Mouse (Mus musculus) neural tube, embryonic 14.5 days (tissue): ENCODE results near the gene Llph. TPM values are rescaled to one million over a fixed set of nuclear protein-coding genes. Genes with fewer than 3 reads are reported as not detected.

Source experiments
- ATAC-seq: fragments of 200-750 bp; cut with Nextera tagmentation; 2 replicates; pipeline ENCODE4 v1.8.0; 2017; ENCODE audit warnings: low read depth, mild to moderate bottlenecking, moderate TSS enrichment, moderate library complexity
- H3K27ac ChIP-seq: fragments of 300-500 bp; sonication (generic); 2 replicates; pipeline ENCODE4 v1.5.1; 2014; ENCODE audit warnings: low read depth, mild to moderate bottlenecking, control low read depth, low read length, moderate library complexity, mixed read lengths
- H3K27me3 ChIP-seq: fragments of 300-500 bp; sonication (generic); 2 replicates; pipeline ENCODE4 v1.6.1; 2014; ENCODE audit warnings: low read length; ENCODE audit not compliant: control insufficient read depth, insufficient read depth
- H3K36me3 ChIP-seq: fragments of 300-500 bp; sonication (generic); 2 replicates; pipeline ENCODE4 v1.6.1; 2014; ENCODE audit warnings: low read length, mixed read lengths; ENCODE audit not compliant: control insufficient read depth, insufficient read depth
- H3K4me1 ChIP-seq: fragments of 300-500 bp; sonication (generic); 2 replicates; pipeline ENCODE4 v1.6.1; 2014; ENCODE audit warnings: low read length; ENCODE audit not compliant: control insufficient read depth, insufficient read depth
- H3K4me2 ChIP-seq: fragments of 300-500 bp; sonication (generic); 2 replicates; pipeline ENCODE4 v1.6.1; 2014; ENCODE audit warnings: mild to moderate bottlenecking, low read depth, low read length, control low read depth
- H3K4me3 ChIP-seq: fragments of 300-500 bp; sonication (generic); 2 replicates; pipeline ENCODE4 v1.5.1; 2014; ENCODE audit warnings: low read depth, low read length, control low read depth, mixed read lengths
- H3K9ac ChIP-seq: fragments of 300-500 bp; sonication (generic); replicated peaks from 2 replicates; pipeline ENCODE4 v1.6.1; 2014; ENCODE audit warnings: low read depth, mild to moderate bottlenecking, control low read depth, low read length, mixed read lengths
- H3K9me3 ChIP-seq: fragments of 300-500 bp; sonication (generic); 2 replicates; pipeline ENCODE4 v1.6.1; 2016; ENCODE audit warnings: low read length; ENCODE audit not compliant: control insufficient read depth
- WGBS: fragments of 180-500 bp; shearing (Covaris S2); extraction: QIAGEN DNeasy Blood & Tissue Kit; methylation state at CpG from one replicate; pipeline ENCODE4 v1.1.7; 2014; 5-methylcytosine and 5-hydroxymethylcytosine counted together
- polyA plus RNA-seq: library from polyadenylated mRNA; unstranded; fragments of >200 nt; fragmentation: Nextera tagmentation; extraction: Ambion mirVana; gene quantifications from 2 replicates; pipeline ENCODE4 v1.2.1, GENCODE M21; 2014

The Llph gene
- polyA plus RNA-seq, 1 experiment from 2014 or later = 41.3 TPM

DNA sequence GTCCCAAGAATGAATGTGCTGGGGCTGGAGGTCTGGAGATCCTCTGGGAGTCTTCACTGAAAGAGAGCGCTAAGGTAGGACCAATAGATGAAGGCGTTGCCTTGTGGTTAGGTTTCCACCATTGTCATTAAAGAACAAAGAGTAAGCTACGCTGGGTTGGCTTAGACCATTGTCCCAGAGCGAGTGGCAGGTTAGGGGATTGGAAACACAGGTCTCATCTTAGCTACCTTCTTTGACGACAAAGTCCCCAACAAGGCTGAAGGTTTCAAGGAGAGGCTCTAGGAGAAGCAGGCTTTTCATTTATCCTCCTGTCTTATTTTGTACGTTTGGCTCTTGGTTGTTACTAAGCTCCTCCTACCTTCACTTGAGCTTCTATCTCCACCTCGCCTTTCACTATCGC is 11.4 kb downstream of the Llph start:
- H3K27me3 ChIP-seq = no peaks in the 10 kb centered on the region
- no peaks in the 10 kb centered on the region for H3K4me1 ChIP-seq
- no peak overlapping the region for H3K4me3 ChIP-seq
- no peaks in the 10 kb centered on the region for H3K9me3 ChIP-seq
- no peak overlapping the region for H3K9ac ChIP-seq
- H3K36me3 ChIP-seq = no peaks in the 10 kb centered on the region
- no peak overlapping the region for H3K4me2 ChIP-seq
- no peak for ATAC-seq
- WGBS = 93% methylated on average over 8 of the region's 8 CpGs
- H3K27ac ChIP-seq = no peak overlapping the region

DNA sequence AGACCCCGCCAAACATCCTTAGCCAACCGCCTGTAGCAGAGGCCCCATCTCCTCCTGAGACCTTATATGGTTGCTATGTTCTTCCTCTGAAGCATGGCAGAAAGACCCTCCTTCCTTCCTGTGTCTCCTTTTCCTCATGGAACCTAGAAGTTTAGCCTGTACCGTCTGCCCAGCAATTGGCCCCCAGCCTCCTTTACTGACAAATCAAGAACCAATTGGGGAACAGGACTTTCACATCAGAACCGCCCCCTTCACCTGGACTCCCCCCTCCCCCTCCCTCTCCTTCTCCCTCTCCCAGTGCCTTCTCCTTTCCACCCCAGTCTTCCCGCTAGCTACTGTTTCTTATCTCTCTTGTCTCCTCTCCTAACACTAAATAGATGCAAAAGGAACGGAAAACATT is 12.6 kb downstream of the Llph start:
- ATAC-seq = no peak
- Histone ChIP-seq H3K9me3 (no peaks in the 10 kb centered on the region), H3K4me3 (no peak overlapping the region), H3K27me3 (no peaks in the 10 kb centered on the region), H3K27ac (no peak overlapping the region), H3K4me1 (no peaks in the 10 kb centered on the region), H3K9ac (no peak overlapping the region), H3K4me2 (no peak overlapping the region), H3K36me3 (no peaks in the 10 kb centered on the region)
- WGBS = 67% methylated on average over 6 of the region's 6 CpGs

DNA sequence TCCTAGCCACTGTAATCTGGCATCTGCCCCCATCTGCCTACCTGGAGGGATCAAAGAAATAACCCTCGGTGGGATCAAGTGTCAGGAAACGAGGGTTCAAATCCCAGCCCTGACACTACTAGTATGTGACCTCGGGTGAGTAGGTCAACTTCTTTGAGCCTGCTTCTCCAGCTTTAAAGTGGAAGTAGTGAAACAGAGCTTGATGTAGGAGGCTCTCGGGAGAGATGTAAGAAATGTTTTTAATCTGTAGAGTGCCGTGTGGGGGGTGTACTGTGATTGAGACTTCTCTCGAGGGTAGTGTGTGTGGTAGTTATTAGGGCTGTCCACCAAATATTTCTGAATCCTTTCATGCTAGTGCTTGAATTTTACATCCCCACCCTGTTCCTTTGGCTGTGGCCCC is 15.6 kb downstream of the Llph start:
- no peak overlapping the region for H3K4me3 ChIP-seq
- no peaks in the 10 kb centered on the region for H3K36me3 ChIP-seq
- no peak overlapping the region for H3K9ac ChIP-seq
- H3K4me2 ChIP-seq = no peak overlapping the region
- H3K27ac ChIP-seq = no peak overlapping the region
- 78% methylated on average over 6 of the region's 6 CpGs for WGBS
- no peak for ATAC-seq
- H3K9me3 ChIP-seq = no peaks in the 10 kb centered on the region
- H3K4me1 ChIP-seq = 0 out of 2 replicates have a peak, but pooled peaks cover 3% of the 10 kb centered on the region
- H3K27me3 ChIP-seq = no peaks in the 10 kb centered on the region

DNA sequence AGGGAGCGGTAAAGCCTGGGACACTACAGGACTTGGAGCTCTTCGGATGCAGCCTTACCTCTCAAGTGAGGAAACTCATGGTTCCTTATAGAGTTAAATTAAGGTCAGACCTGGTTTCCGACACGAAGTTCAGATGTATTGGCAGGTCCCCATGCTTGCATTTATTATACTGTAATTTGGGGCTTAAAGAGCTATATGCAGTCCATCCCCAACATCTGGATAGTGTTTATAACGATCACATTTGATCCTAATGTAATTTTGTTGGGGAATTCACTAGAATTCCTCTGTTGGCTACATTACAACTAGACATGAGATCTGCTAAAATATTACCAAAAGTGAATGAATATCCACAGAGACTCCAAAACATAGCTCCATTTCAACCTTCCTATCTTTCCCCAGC is 18.8 kb downstream of the Llph start:
- Histone ChIP-seq H3K9ac (no peak overlapping the region), H3K27ac (no peak overlapping the region), H3K4me3 (no peak overlapping the region), H3K9me3 (no peaks in the 10 kb centered on the region), H3K4me1 (0 out of 2 replicates have a peak, but pooled peaks cover 3% of the 10 kb centered on the region), H3K27me3 (no peaks in the 10 kb centered on the region), H3K36me3 (no peaks in the 10 kb centered on the region), H3K4me2 (no peak overlapping the region)
- ATAC-seq = no peak
- 87% methylated on average over 5 of the region's 5 CpGs for WGBS

DNA sequence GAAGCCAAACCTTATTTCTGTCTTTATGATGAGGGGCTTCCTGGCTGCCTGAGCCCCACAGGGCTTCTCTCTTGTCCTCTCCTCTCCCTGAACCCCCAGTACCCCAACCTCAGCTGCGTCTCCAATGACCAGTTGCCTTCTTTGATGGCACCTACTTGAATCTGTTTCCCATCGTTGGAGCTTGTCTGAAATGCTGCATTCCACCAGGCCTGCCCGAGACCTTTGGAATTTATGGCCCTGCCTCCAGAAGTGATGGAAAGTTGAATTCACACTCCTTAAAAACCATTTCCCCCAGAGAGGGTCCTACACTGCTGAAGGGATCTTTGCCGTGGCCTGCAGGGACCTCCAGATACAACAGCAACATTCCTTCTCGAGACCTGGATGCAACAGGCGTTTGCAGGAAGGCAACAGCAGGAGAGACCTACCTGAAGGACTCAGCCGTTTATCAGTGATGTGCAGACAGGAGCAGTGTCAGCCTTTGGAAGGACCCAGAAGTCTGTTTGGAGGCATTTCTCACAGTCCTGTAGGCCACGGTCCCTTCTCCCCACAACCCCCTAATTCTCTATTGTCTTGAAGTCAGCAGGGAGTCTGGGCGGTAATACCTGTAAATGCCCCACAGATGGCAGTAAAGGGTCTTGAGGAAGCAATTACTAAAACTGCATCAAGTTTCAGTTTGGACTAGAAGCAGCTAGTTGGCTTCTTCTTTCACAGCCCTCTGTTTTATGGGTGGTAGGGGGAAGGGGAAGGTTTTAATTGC is 20.3 kb downstream of the Llph start:
- Histone ChIP-seq H3K4me1 (0 out of 2 replicates have a peak, but pooled peaks cover 3% of the 10 kb centered on the region), H3K4me3 (no peak overlapping the region), H3K4me2 (no peak overlapping the region), H3K36me3 (no peaks in the 10 kb centered on the region), H3K9me3 (no peaks in the 10 kb centered on the region), H3K9ac (no peak overlapping the region), H3K27ac (no peak overlapping the region), H3K27me3 (no peaks in the 10 kb centered on the region)
- no peak for ATAC-seq
- 17% methylated on average over 9 of the region's 9 CpGs for WGBS

DNA sequence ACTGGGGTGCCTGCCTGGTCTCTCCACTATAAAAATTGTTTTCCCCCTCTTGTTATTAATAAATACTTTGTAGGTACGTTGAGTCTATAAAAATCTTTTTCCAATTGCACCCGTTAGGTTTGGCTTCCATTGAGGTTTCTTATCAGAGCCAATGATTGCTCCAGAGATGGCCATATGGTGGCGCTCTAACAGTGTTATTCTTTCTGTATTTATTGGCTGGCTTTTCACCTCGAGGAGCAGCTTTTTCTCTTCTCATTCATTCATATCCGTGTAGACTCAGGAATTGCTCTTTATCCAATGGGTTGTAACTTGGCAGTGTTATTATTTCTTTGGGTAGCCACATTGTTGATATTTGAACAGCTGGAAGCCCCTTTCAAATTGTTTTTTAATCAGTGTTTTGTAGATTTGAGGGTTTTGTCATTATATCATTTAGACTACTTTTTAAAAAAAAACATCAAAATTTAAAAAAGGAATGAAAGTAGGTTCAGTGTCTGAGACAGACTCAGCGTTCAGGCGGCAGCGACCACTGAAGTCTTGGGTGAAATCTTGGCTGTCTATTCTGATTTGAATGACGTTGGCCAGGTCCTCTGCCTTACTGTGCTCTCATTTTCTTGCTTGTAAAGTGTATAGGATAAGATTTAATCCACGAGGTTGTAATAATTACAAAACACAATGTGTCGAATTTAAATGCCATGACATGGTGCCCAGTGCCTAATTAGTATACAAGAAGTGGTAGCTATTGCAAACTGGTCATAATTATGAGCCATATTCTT is 24.2 kb downstream of the Llph start:
- ATAC-seq = no peak
- H3K4me2 ChIP-seq = no peak overlapping the region
- no peaks in the 10 kb centered on the region for H3K36me3 ChIP-seq
- H3K27ac ChIP-seq = no peak overlapping the region
- H3K4me3 ChIP-seq = no peak overlapping the region
- H3K9me3 ChIP-seq = no peaks in the 10 kb centered on the region
- no peaks in the 10 kb centered on the region for H3K27me3 ChIP-seq
- H3K4me1 ChIP-seq = 0 out of 2 replicates have a peak, but pooled peaks cover 5% of the 10 kb centered on the region
- no peak overlapping the region for H3K9ac ChIP-seq
- 62% methylated on average over 11 of the region's 11 CpGs for WGBS

DNA sequence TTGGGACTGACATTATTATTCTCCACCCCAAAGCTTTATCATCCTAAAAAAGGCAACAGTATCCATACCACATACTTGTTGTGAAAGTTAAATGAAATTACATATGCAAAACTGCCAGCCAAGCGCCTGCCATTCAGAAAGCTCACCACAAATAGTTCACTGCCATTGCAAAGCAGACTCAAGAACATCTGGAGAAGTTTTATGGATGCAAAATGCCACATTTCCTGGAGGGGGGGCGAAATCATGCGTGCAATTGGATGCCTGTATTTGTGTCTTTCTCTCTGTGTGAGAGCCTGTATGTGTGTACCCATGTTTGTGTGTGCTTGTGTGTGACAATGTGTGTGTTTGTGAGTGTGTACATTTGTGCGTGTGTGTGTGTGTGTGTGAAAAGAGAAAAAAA is 24.9 kb downstream of the Llph start:
- WGBS = 87% methylated on average over 4 of the region's 4 CpGs
- Histone ChIP-seq H3K27me3 (no peaks in the 10 kb centered on the region), H3K4me1 (0 out of 2 replicates have a peak, but pooled peaks cover 5% of the 10 kb centered on the region), H3K9me3 (no peaks in the 10 kb centered on the region), H3K4me2 (no peak overlapping the region), H3K36me3 (no peaks in the 10 kb centered on the region), H3K27ac (no peak overlapping the region), H3K9ac (no peak overlapping the region), H3K4me3 (no peak overlapping the region)
- no peak for ATAC-seq

DNA sequence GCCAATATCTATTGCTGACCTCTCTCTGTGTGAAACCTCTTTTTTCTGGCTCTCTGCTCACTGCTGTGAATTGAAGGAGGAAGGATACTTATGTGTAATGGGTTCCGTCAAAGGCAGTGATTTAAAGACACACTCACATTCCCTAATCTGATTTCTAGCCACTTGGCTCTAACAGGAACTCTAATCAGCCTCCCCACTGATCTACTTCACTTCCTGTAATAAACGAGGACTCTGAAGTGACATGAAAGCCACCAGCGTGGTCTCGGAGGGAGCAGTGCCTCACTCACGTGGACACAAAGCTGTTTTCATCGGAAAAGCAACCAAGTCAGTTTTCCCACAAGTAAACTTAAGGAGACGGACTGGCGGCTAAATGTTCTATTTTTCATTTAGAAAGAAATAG is 25.9 kb downstream of the Llph start:
- Histone ChIP-seq H3K4me3 (no peak overlapping the region), H3K9me3 (no peaks in the 10 kb centered on the region), H3K4me2 (no peak overlapping the region), H3K27ac (no peak overlapping the region), H3K4me1 (0 out of 2 replicates have a peak, but pooled peaks cover 3% of the 10 kb centered on the region), H3K27me3 (no peaks in the 10 kb centered on the region), H3K9ac (no peak overlapping the region), H3K36me3 (no peaks in the 10 kb centered on the region)
- ATAC-seq = no peak
- 25% methylated on average over 8 of the region's 8 CpGs for WGBS

DNA sequence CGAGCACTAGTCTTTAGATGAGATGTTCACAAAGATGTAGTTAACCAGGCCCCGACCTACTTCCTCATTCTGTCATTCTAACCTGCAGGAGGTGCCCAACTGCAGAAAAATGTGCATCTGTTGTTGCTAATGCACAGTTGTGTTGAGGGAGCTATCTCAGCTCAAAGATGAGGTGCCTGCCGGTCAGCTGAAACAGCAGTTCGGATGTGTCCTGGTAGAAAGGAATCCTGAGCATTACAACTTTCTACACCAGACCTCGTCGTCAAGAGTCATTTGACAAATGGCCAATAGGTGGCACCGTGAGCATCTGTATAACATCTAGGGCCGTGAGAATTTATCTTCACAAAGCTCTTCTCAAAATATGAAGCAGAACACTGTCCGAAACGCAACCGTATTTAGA is 30.4 kb downstream of the Llph start:
- no peak overlapping the region for H3K27ac ChIP-seq
- no peak for ATAC-seq
- no peak overlapping the region for H3K4me2 ChIP-seq
- H3K36me3 ChIP-seq = no peaks in the 10 kb centered on the region
- 32% methylated on average over 11 of the region's 11 CpGs for WGBS
- no peaks in the 10 kb centered on the region for H3K27me3 ChIP-seq
- H3K4me1 ChIP-seq = 0 out of 2 replicates have a peak, but pooled peaks cover 3% of the 10 kb centered on the region
- H3K9ac ChIP-seq = no peak overlapping the region
- H3K9me3 ChIP-seq = no peaks in the 10 kb centered on the region
- no peak overlapping the region for H3K4me3 ChIP-seq
